Mouse (Mus musculus): ENCODE data around the gene Rce1. TPM values are rescaled to one million over a fixed set of nuclear protein-coding genes. Genes with fewer than 3 reads are reported as not detected.
A peak's percentile ranks its signal among the peaks of the same experiment; 100 is the strongest.

Gene Rce1
- polyA plus RNA-seq, 1 experiment = 82.2 TPM

GRCm38 (mm10) chr19:4620721-4621120 lies 4.7 kb downstream of the Rce1 start:
- Histone ChIP-seq H3K27ac (ENCODE audit: insufficient read depth, low read depth, low read length) (no peak overlapping the region), H3K4me3 (ENCODE audit: insufficient read depth, low read depth, low read length) (no peak overlapping the region), H3K36me3 (ENCODE audit: control insufficient read depth, insufficient read depth, low read length) (no peaks in the 10 kb centered on the region), H3K4me1 (ENCODE audit: control insufficient read depth, insufficient read depth, low read length) (peaks cover 5% of the 10 kb centered on the region; the same call in 1 of the 2 replicates), H3K27me3 (replicated peaks; ENCODE audit: control insufficient read depth, insufficient read depth, low read length) (no peaks in the 10 kb centered on the region)
- 80% methylated on average over 7 of the region's 7 CpGs for WGBS
- TF ChIP-seq CTCF (conservative IDR thresholded peaks at IDR 0.05; ENCODE audit: insufficient read depth, insufficient read length, low read depth, low read length) (no peak), POLR2A (IDR thresholded peaks at IDR 0.05; ENCODE audit: low read depth, low read length) (no peak)
- DNase-seq = no peak

DNA sequence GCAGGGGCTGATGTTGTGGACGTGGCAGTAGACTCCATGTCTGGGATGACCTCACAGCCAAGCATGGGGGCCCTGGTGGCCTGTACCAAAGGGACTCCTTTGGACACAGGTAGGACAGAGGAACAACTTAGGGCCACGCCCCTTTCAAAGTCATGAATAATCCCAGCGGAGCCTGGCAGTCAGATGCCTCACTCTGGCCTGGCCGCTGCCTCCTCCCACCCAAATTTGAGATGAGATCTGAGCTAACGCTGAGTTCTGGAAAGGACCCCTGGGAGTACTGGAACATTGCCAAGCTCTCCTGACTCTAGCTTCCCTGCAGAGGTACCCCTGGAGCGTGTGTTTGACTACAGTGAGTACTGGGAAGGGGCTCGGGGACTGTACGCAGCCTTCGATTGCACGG lies 6.0 kb downstream of the Rce1 start:
- 88% methylated on average over 10 of the region's 10 CpGs for WGBS
- 0 out of 2 replicates have a peak, but pooled peaks cover under 1% of the 10 kb centered on the region for H3K4me1 ChIP-seq (ENCODE audit: control insufficient read depth, insufficient read depth, low read length)
- TF ChIP-seq CTCF (conservative IDR thresholded peaks at IDR 0.05; ENCODE audit: insufficient read depth, insufficient read length, low read depth, low read length) = no peak
- TF ChIP-seq POLR2A (IDR thresholded peaks at IDR 0.05; ENCODE audit: low read depth, low read length) = no peak

DNA sequence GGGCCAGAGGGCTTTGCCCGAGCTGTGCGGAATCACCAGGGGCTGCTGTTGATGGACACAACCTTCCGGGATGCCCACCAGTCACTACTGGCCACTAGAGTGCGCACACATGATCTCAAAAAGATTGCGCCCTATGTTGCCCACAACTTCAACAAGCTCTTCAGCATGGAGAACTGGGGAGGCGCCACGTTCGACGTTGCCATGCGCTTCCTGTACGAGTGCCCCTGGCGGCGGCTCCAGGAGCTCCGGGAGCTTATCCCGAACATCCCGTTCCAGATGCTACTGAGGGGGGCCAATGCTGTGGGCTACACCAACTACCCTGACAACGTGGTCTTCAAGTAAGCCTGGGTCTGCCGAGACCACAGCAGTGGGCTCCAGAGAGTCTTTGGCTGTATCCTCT lies 7.3 kb downstream of the Rce1 start:
- Histone ChIP-seq H3K36me3 (ENCODE audit: control insufficient read depth, insufficient read depth, low read length) (no peaks in the 10 kb centered on the region), H3K4me1 (ENCODE audit: control insufficient read depth, insufficient read depth, low read length) (no peaks in the 10 kb centered on the region), H3K27ac (ENCODE audit: insufficient read depth, low read depth, low read length) (no peak overlapping the region), H3K27me3 (replicated peaks; ENCODE audit: control insufficient read depth, insufficient read depth, low read length) (no peaks in the 10 kb centered on the region), H3K4me3 (ENCODE audit: insufficient read depth, low read depth, low read length) (no peak overlapping the region)
- WGBS = 44% methylated on average over 18 of the region's 18 CpGs
- no peak for TF ChIP-seq CTCF (conservative IDR thresholded peaks at IDR 0.05; ENCODE audit: insufficient read depth, insufficient read length, low read depth, low read length)
- TF ChIP-seq POLR2A (IDR thresholded peaks at IDR 0.05; ENCODE audit: low read depth, low read length) = no peak
- DNase-seq = no peak

More for the DNA sequence above, 6.0 kb downstream of the Rce1 start:
- no peak overlapping the region for H3K4me3 ChIP-seq (ENCODE audit: insufficient read depth, low read depth, low read length)
- H3K27ac ChIP-seq (ENCODE audit: insufficient read depth, low read depth, low read length) = no peak overlapping the region
- H3K36me3 ChIP-seq (ENCODE audit: control insufficient read depth, insufficient read depth, low read length) = no peaks in the 10 kb centered on the region
- no peaks in the 10 kb centered on the region for H3K27me3 ChIP-seq (replicated peaks; ENCODE audit: control insufficient read depth, insufficient read depth, low read length)
- DNase-seq = no peak

DNA sequence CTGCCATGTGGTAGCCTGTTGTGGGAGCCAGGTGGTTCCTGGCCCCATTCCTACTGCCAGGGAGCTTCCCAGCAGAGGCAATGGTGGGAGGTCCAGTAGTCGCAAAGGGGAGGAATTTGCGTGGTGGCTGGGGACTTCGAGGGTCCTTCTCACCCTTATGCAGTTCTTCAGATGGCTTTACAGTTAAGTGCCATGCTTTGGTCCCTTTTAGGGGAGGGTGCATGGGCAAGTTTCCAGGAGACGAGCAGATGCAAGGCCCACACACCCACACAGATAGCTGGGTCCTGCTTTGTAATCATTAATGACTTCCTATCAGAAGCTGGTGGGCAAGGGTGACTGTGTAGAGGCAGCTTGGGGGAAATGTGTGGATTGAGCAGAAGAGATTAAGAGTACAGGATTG lies 8.9 kb downstream of the Rce1 start:
- no peak overlapping the region for H3K4me3 ChIP-seq (ENCODE audit: insufficient read depth, low read depth, low read length)
- H3K27me3 ChIP-seq (replicated peaks; ENCODE audit: control insufficient read depth, insufficient read depth, low read length) = no peaks in the 10 kb centered on the region
- TF ChIP-seq POLR2A (IDR thresholded peaks at IDR 0.05; ENCODE audit: low read depth, low read length) = no peak
- TF ChIP-seq CTCF (conservative IDR thresholded peaks at IDR 0.05; ENCODE audit: insufficient read depth, insufficient read length, low read depth, low read length) = no peak
- no peaks in the 10 kb centered on the region for H3K36me3 ChIP-seq (ENCODE audit: control insufficient read depth, insufficient read depth, low read length)
- no peak for DNase-seq
- H3K4me1 ChIP-seq (ENCODE audit: control insufficient read depth, insufficient read depth, low read length) = no peaks in the 10 kb centered on the region
- WGBS = 53% methylated on average over 4 of the region's 4 CpGs
- H3K27ac ChIP-seq (ENCODE audit: insufficient read depth, low read depth, low read length) = no peak overlapping the region

GRCm38 (mm10) chr19:4615151-4616093 lies 10.0 kb downstream of the Rce1 start, which contains the start of gene Lrfn4:
Lrfn4 (minus strand) TSS chr19:4615667.
- Histone ChIP-seq H3K4me1 (ENCODE audit: control insufficient read depth, insufficient read depth, low read length) (no peaks in the 10 kb centered on the region), H3K27me3 (replicated peaks; ENCODE audit: control insufficient read depth, insufficient read depth, low read length) (no peaks in the 10 kb centered on the region), H3K4me3 (ENCODE audit: insufficient read depth, low read depth, low read length) (peak within 1 kb of the TSS; percentile 67), H3K27ac (ENCODE audit: insufficient read depth, low read depth, low read length) (peak within 1 kb of the TSS; percentile 18; the same call in 1 of the 2 replicates), H3K36me3 (ENCODE audit: control insufficient read depth, insufficient read depth, low read length) (no peaks in the 10 kb centered on the region)
- TF ChIP-seq POLR2A (IDR thresholded peaks at IDR 0.05; ENCODE audit: low read depth, low read length) = no peak
- no peak for TF ChIP-seq CTCF (conservative IDR thresholded peaks at IDR 0.05; ENCODE audit: insufficient read depth, insufficient read length, low read depth, low read length)
- DNase-seq = peak; percentile 85
- WGBS = 16% methylated on average over 87 of the region's 87 CpGs

DNA sequence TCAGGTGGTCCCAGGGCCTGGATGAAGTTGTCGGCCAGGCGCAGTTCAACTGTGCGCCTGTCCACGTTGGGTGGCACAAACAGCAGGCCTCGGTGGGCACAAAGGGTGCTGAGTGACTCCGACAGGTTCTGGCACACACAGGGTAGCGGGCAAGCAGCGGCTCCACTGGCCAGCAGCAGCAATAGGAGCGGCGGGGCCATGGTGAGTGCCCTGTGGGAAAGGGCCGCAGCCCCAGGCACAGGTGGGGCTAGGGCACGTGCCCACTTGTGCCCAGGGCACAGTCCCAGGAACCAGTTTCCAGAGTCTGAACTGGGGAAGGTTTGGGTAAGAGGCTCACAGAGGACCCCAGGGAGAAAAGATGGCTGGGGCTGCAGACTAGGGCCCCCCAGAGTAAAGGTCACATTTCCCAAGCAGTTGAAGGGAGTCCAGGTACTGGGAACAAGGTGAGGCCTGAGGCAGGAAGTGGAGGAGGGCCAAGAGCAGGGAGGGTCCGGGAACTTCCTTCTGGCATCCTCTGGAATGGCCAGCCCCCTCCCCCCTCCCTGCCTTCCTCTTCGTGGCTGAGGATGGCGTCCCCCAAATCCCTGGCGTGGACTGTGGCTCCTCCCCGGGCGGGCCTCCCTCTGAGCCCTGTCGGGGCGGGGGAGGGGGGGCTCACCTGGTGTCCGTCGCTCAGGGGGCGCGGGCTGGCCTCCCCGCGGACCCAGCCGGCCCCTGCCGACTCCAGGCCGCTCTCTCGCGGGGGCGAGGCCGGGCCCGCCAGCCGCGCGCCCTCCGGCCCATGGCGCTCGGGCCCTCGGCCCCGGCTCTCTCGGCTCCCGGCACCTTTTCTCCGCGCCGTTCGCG lies 10.9 kb downstream of the Rce1 start:
- DNase-seq = no peak
- H3K4me1 ChIP-seq (ENCODE audit: control insufficient read depth, insufficient read depth, low read length) = no peaks in the 10 kb centered on the region
- H3K27me3 ChIP-seq (replicated peaks; ENCODE audit: control insufficient read depth, insufficient read depth, low read length) = no peaks in the 10 kb centered on the region
- TF ChIP-seq POLR2A (IDR thresholded peaks at IDR 0.05; ENCODE audit: low read depth, low read length) (no peak), CTCF (conservative IDR thresholded peaks at IDR 0.05; ENCODE audit: insufficient read depth, insufficient read length, low read depth, low read length) (no peak)
- H3K4me3 ChIP-seq (ENCODE audit: insufficient read depth, low read depth, low read length) = peak overlapping the region; percentile 67
- no peaks in the 10 kb centered on the region for H3K36me3 ChIP-seq (ENCODE audit: control insufficient read depth, insufficient read depth, low read length)
- WGBS = 33% methylated on average over 49 of the region's 49 CpGs
- H3K27ac ChIP-seq (ENCODE audit: insufficient read depth, low read depth, low read length) = no peak overlapping the region
